ENCODE assay signal across 10 mouse cellular contexts in the genomic region with DNA sequence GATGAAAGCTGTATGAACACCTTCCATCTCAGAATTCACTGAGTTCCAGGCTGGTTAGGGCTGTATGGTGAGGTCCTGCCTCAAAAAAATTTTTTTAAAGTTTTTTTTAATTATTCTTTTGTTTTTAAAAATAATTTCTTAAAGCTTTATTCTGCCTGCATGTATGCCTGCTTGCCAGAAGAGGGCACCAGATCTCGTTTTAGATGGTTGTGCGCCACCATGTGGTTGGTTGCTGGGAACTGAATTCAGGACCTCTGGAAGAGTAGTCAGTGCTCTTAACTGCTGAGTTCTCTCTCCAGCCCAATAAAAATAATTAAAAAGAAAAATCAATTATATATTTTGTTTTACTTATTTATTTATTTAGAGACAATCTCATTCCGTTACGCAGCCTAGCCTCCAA. TPM values are rescaled to one million over a fixed set of nuclear protein-coding genes. Genes with fewer than 3 reads are reported as not detected.
DNase-seq lines count a peak whose midpoint lies in the region; ATAC-seq and TF ChIP-seq lines count a peak whose summit lies in the region.
"Had no signal": no experiment of that assay in that cellular context is flagged by ENCODE, and none has a peak within 500 bp of the region (broad histone marks: within the 10 kb centered on the region; RNA-seq: fewer than 3 reads in every experiment).

No protein-coding gene starts in this region.

- ATAC-seq in midbrain, embryonic 11.5 days (ENCODE audit: low FRiP score): no peak
- ATAC-seq in midbrain, embryonic 13.5 days: no peak
- no peak for ATAC-seq in lung, postnatal 0 days
- no peak for ATAC-seq in stomach, postnatal 0 days (ENCODE audit: low FRiP score, low TSS enrichment)

- 7% methylated on average over 4 of the region's 4 CpGs for WGBS in midbrain, embryonic 11.5 days
- WGBS in midbrain, embryonic 13.5 days: 15% methylated on average over 4 of the region's 4 CpGs
- WGBS in lung, postnatal 0 days: 16% methylated on average over 4 of the region's 4 CpGs
- WGBS in stomach, postnatal 0 days: 16% methylated on average over 4 of the region's 4 CpGs

- H3K36me3 ChIP-seq in midbrain, embryonic 11.5 days (ENCODE audit: control insufficient read depth, insufficient read depth, low read length): no peaks in the 10 kb centered on the region
- H3K36me3 ChIP-seq in midbrain, embryonic 13.5 days: no peaks in the 10 kb centered on the region
- H3K36me3 ChIP-seq in lung, postnatal 0 days (ENCODE audit: insufficient read depth, low read length): no peaks in the 10 kb centered on the region
- no peaks in the 10 kb centered on the region for H3K36me3 ChIP-seq in stomach, postnatal 0 days (ENCODE audit: control insufficient read depth, insufficient read depth, low read length)

- H3K27me3 ChIP-seq in midbrain, embryonic 11.5 days (ENCODE audit: control insufficient read depth, insufficient read depth, low read length): no peaks in the 10 kb centered on the region
- H3K27me3 ChIP-seq in midbrain, embryonic 13.5 days: no peaks in the 10 kb centered on the region
- H3K27me3 ChIP-seq in lung, postnatal 0 days (replicated peaks; ENCODE audit: insufficient read depth, low read length): no peaks in the 10 kb centered on the region
- no peaks in the 10 kb centered on the region for H3K27me3 ChIP-seq in stomach, postnatal 0 days (ENCODE audit: control insufficient read depth, insufficient read depth, low read length)

- DNase-seq in adrenal gland, adult (ENCODE audit: inconsistent age in 2 of 2, low spot score in 1 of 2): peak; percentile 62 to 87
- DNase-seq in adrenal gland, adult 8-10 months: no peak
- DNase-seq in midbrain, embryonic 11.5 days (ENCODE audit: low spot score, missing footprints): peak; percentile 89
- peak; percentile 63 for DNase-seq in c-Kit-positive CD71-negative TER-119-negative erythroid progenitor cells, embryonic 14.5 days (ENCODE audit: low read depth)
- DNase-seq in heart, postnatal 36 days: peak; percentile 44 to 70
- DNase-seq in lung, postnatal 0 days (ENCODE audit: low spot score): peak; percentile 76
- DNase-seq in stomach, postnatal 0 days (ENCODE audit: low spot score): peak; percentile 74

- no peak overlapping the region for H3K9ac ChIP-seq in midbrain, embryonic 11.5 days (ENCODE audit: low read length)
- no peak overlapping the region for H3K9ac ChIP-seq in midbrain, embryonic 13.5 days (replicated peaks)
- no peak overlapping the region for H3K9ac ChIP-seq in lung, postnatal 0 days (replicated peaks; ENCODE audit: low read depth)
- H3K9ac ChIP-seq in stomach, postnatal 0 days (ENCODE audit: low read length): no peak overlapping the region

- TF ChIP-seq EP300 in lung, postnatal 0 days (IDR thresholded peaks at IDR 0.05): no peak
- no peak for TF ChIP-seq EP300 in stomach, postnatal 0 days (optimal IDR thresholded peaks at IDR 0.05)

- H3K9me3 ChIP-seq in midbrain, embryonic 11.5 days (ENCODE audit: control insufficient read depth, low read length): no peaks in the 10 kb centered on the region
- H3K9me3 ChIP-seq in midbrain, embryonic 13.5 days: no peaks in the 10 kb centered on the region
- H3K9me3 ChIP-seq in lung, postnatal 0 days (ENCODE audit: low read length): no peaks in the 10 kb centered on the region
- no peaks in the 10 kb centered on the region for H3K9me3 ChIP-seq in stomach, postnatal 0 days (ENCODE audit: control insufficient read depth, low read length)

- intact Hi-C loops in heart, postnatal 36 days (cut with DNase I): loop anchor here (5.0 kb wide), 1 partner anchor 96 kb away; no protein-coding TSS in a partner anchor

- H3K4me2 ChIP-seq in midbrain, embryonic 11.5 days: no peak overlapping the region
- H3K4me2 ChIP-seq in midbrain, embryonic 13.5 days (replicated peaks): no peak overlapping the region
- no peak overlapping the region for H3K4me2 ChIP-seq in lung, postnatal 0 days (replicated peaks; ENCODE audit: low read depth, low read length)
- H3K4me2 ChIP-seq in stomach, postnatal 0 days (replicated peaks; ENCODE audit: low read depth): no peak overlapping the region

- peak; percentile 93 for TF ChIP-seq CTCF in lung, postnatal 0 days (IDR thresholded peaks at IDR 0.05)
- TF ChIP-seq CTCF in stomach, postnatal 0 days (IDR thresholded peaks at IDR 0.05; ENCODE audit: low read depth): peak; percentile 96

- H3K4me1 ChIP-seq in midbrain, embryonic 11.5 days (ENCODE audit: control insufficient read depth, insufficient read depth, low read length): no peaks in the 10 kb centered on the region
- no peaks in the 10 kb centered on the region for H3K4me1 ChIP-seq in midbrain, embryonic 13.5 days (replicated peaks)
- no peaks in the 10 kb centered on the region for H3K4me1 ChIP-seq in lung, postnatal 0 days (ENCODE audit: insufficient read depth, low read depth, low read length)
- no peaks in the 10 kb centered on the region for H3K4me1 ChIP-seq in stomach, postnatal 0 days (replicated peaks; ENCODE audit: control insufficient read depth, insufficient read depth)

- H3K27ac ChIP-seq in midbrain, embryonic 11.5 days (ENCODE audit: low read depth, low read length): no peak overlapping the region
- H3K27ac ChIP-seq in midbrain, embryonic 13.5 days: no peak overlapping the region
- H3K27ac ChIP-seq in lung, postnatal 0 days (ENCODE audit: low read length): no peak overlapping the region
- H3K27ac ChIP-seq in stomach, postnatal 0 days (replicated peaks): no peak overlapping the region

- H3K4me3 ChIP-seq in midbrain, embryonic 11.5 days (ENCODE audit: low read depth, low read length): no peak overlapping the region
- no peak overlapping the region for H3K4me3 ChIP-seq in midbrain, embryonic 13.5 days (replicated peaks)
- no peak overlapping the region for H3K4me3 ChIP-seq in lung, postnatal 0 days (ENCODE audit: low read depth, low read length)
- H3K4me3 ChIP-seq in stomach, postnatal 0 days (ENCODE audit: low read depth, low read length): no peak overlapping the region

RNA-seq across cellular contexts. Expression of gene Slc46a1, which starts 11.8 kb away (rescaled TPM):
- total RNA-seq in adrenal gland, adult 8-10 months (2022): 10 to 100 TPM; 36.9 to 54.8 (median 42.6) TPM
- 20.5 TPM in 2 replicates for polyA plus RNA-seq in midbrain, embryonic 11.5 days (2014; fragmentation: Nextera tagmentation; extraction: Ambion mirVana)
- polyA plus RNA-seq in midbrain, embryonic 13.5 days (2015; fragmentation: Nextera tagmentation; extraction: Ambion mirVana): 20.4 and 20.8 TPM in 2 replicates
- 1 to 10 TPM; 1.6 to 1.8 TPM for total RNA-seq in heart, postnatal 36 days (2021)
- 10.6 and 11.9 TPM in 2 replicates for polyA plus RNA-seq in lung, postnatal 0 days (2015; fragmentation: Nextera tagmentation; extraction: Ambion mirVana)
- polyA plus RNA-seq in stomach, postnatal 0 days (2015; fragmentation: Nextera tagmentation; extraction: Ambion mirVana): 16.4 and 16.9 TPM in 2 replicates

RNA-seq across cellular contexts. Expression of gene Slc13a2, which starts 31.7 kb away (rescaled TPM):
- not detected for total RNA-seq in adrenal gland, adult 8-10 months (2022)
- polyA plus RNA-seq in midbrain, embryonic 11.5 days (2014; fragmentation: Nextera tagmentation; extraction: Ambion mirVana): not detected in 2 replicates
- not detected in 2 replicates for polyA plus RNA-seq in midbrain, embryonic 13.5 days (2015; fragmentation: Nextera tagmentation; extraction: Ambion mirVana)
- total RNA-seq in heart, postnatal 36 days (2021): not detected
- 0.43 and 0.51 TPM in 2 replicates for polyA plus RNA-seq in lung, postnatal 0 days (2015; fragmentation: Nextera tagmentation; extraction: Ambion mirVana)
- 0.23 and 0.39 TPM in 2 replicates for polyA plus RNA-seq in stomach, postnatal 0 days (2015; fragmentation: Nextera tagmentation; extraction: Ambion mirVana)
- total RNA-seq: hematopoietic stem cell, adult 5-6 weeks had no signal
- polyA plus RNA-seq: neural tube, embryonic 14.5 days had no signal

RNA-seq across cellular contexts. Expression of gene Sarm1, which starts 43.9 kb away (rescaled TPM):
- 10 to 100 TPM in 2 of 4 experiments, 1 to 10 TPM in 2; 6.4 to 15.1 (median 9.0) TPM for total RNA-seq in adrenal gland, adult 8-10 months (2022)
- polyA plus RNA-seq in midbrain, embryonic 11.5 days (2014; fragmentation: Nextera tagmentation; extraction: Ambion mirVana): 18.1 and 20.1 TPM in 2 replicates
- polyA plus RNA-seq in midbrain, embryonic 13.5 days (2015; fragmentation: Nextera tagmentation; extraction: Ambion mirVana): 41.4 and 47.8 TPM in 2 replicates
- total RNA-seq in heart, postnatal 36 days (2021): under 1 TPM; 0.46 to 0.50 TPM
- 0.16 and 0.27 TPM in 2 replicates for polyA plus RNA-seq in lung, postnatal 0 days (2015; fragmentation: Nextera tagmentation; extraction: Ambion mirVana)
- 0.89 and 1.1 TPM in 2 replicates for polyA plus RNA-seq in stomach, postnatal 0 days (2015; fragmentation: Nextera tagmentation; extraction: Ambion mirVana)

RNA-seq across cellular contexts. Expression of gene Vtn, which starts 45.2 kb away (rescaled TPM):
- total RNA-seq in adrenal gland, adult 8-10 months (2022): 1 to 10 TPM in 2 of 4 experiments, under 1 TPM in 2; 0.66 to 3.2 (median 1.1) TPM
- polyA plus RNA-seq in midbrain, embryonic 11.5 days (2014; fragmentation: Nextera tagmentation; extraction: Ambion mirVana): 145 and 151 TPM in 2 replicates
- polyA plus RNA-seq in midbrain, embryonic 13.5 days (2015; fragmentation: Nextera tagmentation; extraction: Ambion mirVana): 109 and 138 TPM in 2 replicates
- total RNA-seq in heart, postnatal 36 days (2021): 10 to 100 TPM; 20.9 to 22.9 TPM
- 10.1 and 11.3 TPM in 2 replicates for polyA plus RNA-seq in lung, postnatal 0 days (2015; fragmentation: Nextera tagmentation; extraction: Ambion mirVana)
- polyA plus RNA-seq in stomach, postnatal 0 days (2015; fragmentation: Nextera tagmentation; extraction: Ambion mirVana): 3.6 and 6.0 TPM in 2 replicates
- total RNA-seq: hematopoietic stem cell, adult 5-6 weeks had no signal

RNA-seq across cellular contexts. Expression of gene Sebox, which starts 49.6 kb away (rescaled TPM):
- total RNA-seq in adrenal gland, adult 8-10 months (2022): not detected
- not detected in 2 replicates for polyA plus RNA-seq in midbrain, embryonic 11.5 days (2014; fragmentation: Nextera tagmentation; extraction: Ambion mirVana)
- not detected in 2 replicates for polyA plus RNA-seq in midbrain, embryonic 13.5 days (2015; fragmentation: Nextera tagmentation; extraction: Ambion mirVana)
- total RNA-seq in heart, postnatal 36 days (2021): not detected
- not detected in 2 replicates for polyA plus RNA-seq in lung, postnatal 0 days (2015; fragmentation: Nextera tagmentation; extraction: Ambion mirVana)
- polyA plus RNA-seq in stomach, postnatal 0 days (2015; fragmentation: Nextera tagmentation; extraction: Ambion mirVana): 0.10 TPM in 1 of 2 replicates, not detected in the other
- total RNA-seq: hematopoietic stem cell, adult 5-6 weeks had no signal
- polyA plus RNA-seq: neural tube, embryonic 14.5 days had no signal
